Mouse (Mus musculus): ENCODE measurements around the gene A230072I06Rik.

Gene A230072I06Rik

GRCm38 (mm10) chr8:12323238-12323637 lies 44.6 kb downstream of the A230072I06Rik start:
- DNase-seq (ENCODE audit: low spot score in 2 of 2): no peak

GRCm38 (mm10) chr8:12324561-12324960 lies 45.9 kb downstream of the A230072I06Rik start:
- no peak for DNase-seq (ENCODE audit: low spot score in 2 of 2)

- DNase-seq (ENCODE audit: low spot score in 2 of 2): no peak
These were observed 46.5 kb downstream of the A230072I06Rik start for GRCm38 (mm10) chr8:12324991-12325601.

- no peak for DNase-seq (ENCODE audit: low spot score in 2 of 2)
These were observed 48.6 kb downstream of the A230072I06Rik start for GRCm38 (mm10) chr8:12327187-12327586.

GRCm38 (mm10) chr8:12327707-12328471 lies 49.3 kb downstream of the A230072I06Rik start:
- DNase-seq (ENCODE audit: low spot score in 2 of 2): no peak

- DNase-seq (ENCODE audit: low spot score in 2 of 2): no peak
These were observed 49.9 kb downstream of the A230072I06Rik start for GRCm38 (mm10) chr8:12328476-12328875.

- no peak for DNase-seq (ENCODE audit: low spot score in 2 of 2)
These were observed 51.4 kb downstream of the A230072I06Rik start for GRCm38 (mm10) chr8:12330066-12330465.
